Mouse (Mus musculus) forebrain, embryonic 13.5 days (tissue): ENCODE results near the gene Prokr2. TPM values are rescaled to one million over a fixed set of nuclear protein-coding genes. Genes with fewer than 3 reads are reported as not detected.
"Not testable (repeated sequence)": the region's sequence is repeated elsewhere in the genome, so short reads cannot be mapped to it uniquely, and the experiment has no call there.

ENCODE experiments used
- ATAC-seq: fragments of 200-750 bp; cut with Nextera tagmentation; 2 replicates; pipeline ENCODE4 v1.8.0; 2017
- H3K27ac ChIP-seq: fragments of 300-500 bp; sonication (generic); 2 replicates; pipeline ENCODE4 v1.5.1; 2015; ENCODE audit warnings: inconsistent platforms, mild to moderate bottlenecking, moderate library complexity
- H3K27me3 ChIP-seq: fragments of 300-500 bp; sonication (generic); 2 replicates; pipeline ENCODE4 v1.6.1; 2015; ENCODE audit warnings: mild to moderate bottlenecking, inconsistent platforms
- H3K36me3 ChIP-seq: fragments of 300-500 bp; sonication (generic); 2 replicates; pipeline ENCODE4 v1.6.1; 2015; ENCODE audit warnings: mild to moderate bottlenecking, inconsistent platforms; ENCODE audit not compliant: poor library complexity, severe bottlenecking
- H3K4me1 ChIP-seq: fragments of 300-500 bp; sonication (generic); 2 replicates; pipeline ENCODE4 v1.6.1; 2015; ENCODE audit warnings: inconsistent platforms
- H3K4me2 ChIP-seq: fragments of 300-500 bp; sonication (generic); 2 replicates; pipeline ENCODE4 v1.6.1; 2015; ENCODE audit warnings: inconsistent platforms, mild to moderate bottlenecking, moderate library complexity
- H3K4me3 ChIP-seq: fragments of 300-500 bp; sonication (generic); 2 replicates; pipeline ENCODE4 v1.5.1; 2015; ENCODE audit warnings: mild to moderate bottlenecking, inconsistent platforms
- H3K9ac ChIP-seq: fragments of 300-500 bp; sonication (generic); 2 replicates; pipeline ENCODE4 v1.6.1; 2015; ENCODE audit warnings: mild to moderate bottlenecking, inconsistent platforms
- H3K9me3 ChIP-seq: fragments of 300-500 bp; sonication (generic); replicated peaks from 2 replicates; pipeline ENCODE4 v1.6.1; 2016; ENCODE audit warnings: inconsistent platforms
- WGBS: fragments of 180-500 bp; shearing (Covaris S2); methylation state at CpG from one replicate; pipeline ENCODE4 v1.1.7; 2015; 5-methylcytosine and 5-hydroxymethylcytosine counted together
- polyA plus RNA-seq: library from polyadenylated mRNA; unstranded; fragments of >200 nt; fragmentation: Nextera tagmentation; extraction: Ambion mirVana; gene quantifications from 2 replicates; pipeline ENCODE4 v1.2.1, GENCODE M21; 2015

The Prokr2 gene
- polyA plus RNA-seq, 1 experiment from 2014 or later, result 6.1 TPM

- Histone ChIP-seq H3K4me2 (no peak overlapping the region), H3K27ac (no peak overlapping the region), H3K9me3 (no peaks in the 10 kb centered on the region), H3K27me3 (no peaks in the 10 kb centered on the region), H3K4me3 (no peak overlapping the region), H3K9ac (no peak overlapping the region), H3K4me1 (no peaks in the 10 kb centered on the region), H3K36me3 (peaks cover 90% of the 10 kb centered on the region)
- no peak for ATAC-seq
- WGBS, result 95% methylated on average over 7 of the region's 7 CpGs
Measured at GRCm38 (mm10) chr2:132305165-132305564, 80.1 kb downstream of the Prokr2 start.

- Histone ChIP-seq H3K27ac (no peak overlapping the region), H3K4me3 (no peak overlapping the region), H3K27me3 (no peaks in the 10 kb centered on the region), H3K36me3 (peaks cover 92% of the 10 kb centered on the region), H3K4me2 (no peak overlapping the region), H3K9me3 (no peaks in the 10 kb centered on the region), H3K9ac (no peak overlapping the region), H3K4me1 (no peaks in the 10 kb centered on the region)
- no peak for ATAC-seq
- 91% methylated on average over 4 of the region's 4 CpGs for WGBS
Measured at GRCm38 (mm10) chr2:132301436-132301835, 83.8 kb downstream of the Prokr2 start.

- Histone ChIP-seq H3K9ac (no peak overlapping the region), H3K9me3 (no peaks in the 10 kb centered on the region), H3K27ac (no peak overlapping the region), H3K4me3 (no peak overlapping the region), H3K27me3 (no peaks in the 10 kb centered on the region), H3K4me2 (no peak overlapping the region), H3K4me1 (no peaks in the 10 kb centered on the region), H3K36me3 (peaks cover 93% of the 10 kb centered on the region)
- 92% methylated on average over 4 of the region's 4 CpGs for WGBS
- no peak for ATAC-seq
Measured at GRCm38 (mm10) chr2:132298250-132298649, 87.0 kb downstream of the Prokr2 start.

GRCm38 (mm10) chr2:132293694-132294450, 91.4 kb downstream of the Prokr2 start:
- no peaks in the 10 kb centered on the region for H3K27me3 ChIP-seq
- no peaks in the 10 kb centered on the region for H3K9me3 ChIP-seq
- peaks cover 56% of the 10 kb centered on the region for H3K36me3 ChIP-seq
- no peak overlapping the region for H3K27ac ChIP-seq
- no peak overlapping the region for H3K4me2 ChIP-seq
- no peak for ATAC-seq
- H3K9ac ChIP-seq, result no peak overlapping the region
- no peak overlapping the region for H3K4me3 ChIP-seq
- peaks cover 20% of the 10 kb centered on the region for H3K4me1 ChIP-seq
- WGBS, result 92% methylated on average over 10 of the region's 10 CpGs

GRCm38 (mm10) chr2:132292083-132292482, 93.2 kb downstream of the Prokr2 start:
- Histone ChIP-seq H3K27ac (peak overlapping the region; percentile 40), H3K9ac (no peak overlapping the region), H3K4me3 (no peak overlapping the region), H3K4me2 (peak overlapping the region; percentile 5; the same call in 1 of the 2 replicates), H3K36me3 (peaks cover 38% of the 10 kb centered on the region), H3K27me3 (no peaks in the 10 kb centered on the region), H3K9me3 (no peaks in the 10 kb centered on the region), H3K4me1 (peaks cover 20% of the 10 kb centered on the region)
- 23% methylated on average over 4 of the region's 4 CpGs for WGBS
- ATAC-seq, result peak; percentile 36; the same call in 1 of the 2 replicates

GRCm38 (mm10) chr2:132291265-132291664, 94.0 kb downstream of the Prokr2 start:
- H3K4me1 ChIP-seq, result peaks cover 20% of the 10 kb centered on the region
- ATAC-seq, result no peak
- no peak overlapping the region for H3K9ac ChIP-seq
- no peak overlapping the region for H3K4me3 ChIP-seq
- H3K27me3 ChIP-seq, result no peaks in the 10 kb centered on the region
- no peak overlapping the region for H3K4me2 ChIP-seq
- H3K9me3 ChIP-seq, result 0 out of 2 replicates have a peak, but pooled peaks cover 6% of the 10 kb centered on the region
- 67% methylated on average over 3 of the region's 3 CpGs for WGBS
- H3K27ac ChIP-seq, result no peak overlapping the region
- peaks cover 30% of the 10 kb centered on the region for H3K36me3 ChIP-seq

- Histone ChIP-seq H3K27me3 (no peaks in the 10 kb centered on the region), H3K36me3 (peaks cover 25% of the 10 kb centered on the region), H3K27ac (no peak overlapping the region), H3K9ac (no peak overlapping the region), H3K4me2 (no peak overlapping the region), H3K4me3 (no peak overlapping the region), H3K4me1 (peaks cover 20% of the 10 kb centered on the region), H3K9me3 (0 out of 2 replicates have a peak, but pooled peaks cover 8% of the 10 kb centered on the region)
- WGBS, result 82% methylated on average over 6 of the region's 6 CpGs
- ATAC-seq, result no peak
Measured at GRCm38 (mm10) chr2:132290808-132291207, 94.4 kb downstream of the Prokr2 start.

GRCm38 (mm10) chr2:132289213-132289612, 96.0 kb downstream of the Prokr2 start:
- not testable (repeated sequence) for H3K27me3 ChIP-seq, ATAC-seq, H3K9ac ChIP-seq, H3K4me3 ChIP-seq, H3K9me3 ChIP-seq, H3K27ac ChIP-seq, H3K36me3 ChIP-seq, H3K4me2 ChIP-seq
- 79% methylated on average over 5 of the region's 7 CpGs for WGBS
- H3K4me1 ChIP-seq, result peaks cover 23% of the 10 kb centered on the region

Other genes starting within 250 kb of the Prokr2 start
- 16.6 and 19.1 TPM in 2 replicates for gene Slc23a2, start 240.3 kb downstream of the Prokr2 start, polyA plus RNA-seq
- gene Tmem230, start 137.6 kb downstream of the Prokr2 start, polyA plus RNA-seq, result 48.4 and 48.9 TPM in 2 replicates
- gene Pcna, start 132.1 kb downstream of the Prokr2 start, polyA plus RNA-seq, result 322 and 326 TPM in 2 replicates
- 19.2 and 21.7 TPM in 2 replicates for gene Cds2, start 122.3 kb downstream of the Prokr2 start, polyA plus RNA-seq
- gene Gpcpd1, start 202.3 kb upstream of the Prokr2 start, polyA plus RNA-seq, result 74.3 and 75.2 TPM in 2 replicates